Mouse (Mus musculus): Measurements from ENCODE around the gene Wnk2.

GRCm38 (mm10) chr13:49143323-49143722 is 4.5 kb downstream of the Wnk2 start:
- 0 out of 2 replicates have a peak, but pooled peaks have one; percentile 49 for TF ChIP-seq EP300 (IDR thresholded peaks at IDR 0.05; ENCODE audit: insufficient read depth, low read depth, low read length)
- no peak for TF ChIP-seq POLR2A (IDR thresholded peaks at IDR 0.05; ENCODE audit: insufficient read depth, low read depth, low read length)
